Mouse (Mus musculus): ENCODE data around the gene Tmed10. TPM values are rescaled to one million over a fixed set of nuclear protein-coding genes. Genes with fewer than 3 reads are reported as not detected.

Tmed10 gene
- total RNA-seq, 1 experiment from 2014 or later, result 115 TPM

DNA sequence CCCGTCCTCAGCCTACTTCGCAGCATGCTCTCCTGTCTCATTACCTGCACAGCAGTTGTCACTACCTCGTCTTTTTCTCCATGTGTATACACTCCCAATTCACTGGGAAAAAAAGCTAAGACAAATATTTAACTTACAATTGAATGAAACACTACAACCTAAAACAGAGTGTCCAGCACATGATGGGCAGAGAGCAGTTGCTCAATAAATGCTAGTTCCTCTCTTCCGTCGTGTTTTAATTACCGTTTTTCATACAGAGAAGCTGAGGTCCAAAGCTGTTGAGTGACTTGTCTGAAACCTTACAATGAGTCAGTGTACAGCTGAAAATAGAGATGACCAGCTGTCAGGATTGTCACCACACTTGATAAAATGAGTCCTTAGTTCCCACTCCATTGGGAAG, 6.9 kb upstream of the Tmed10 start:
- ATAC-seq (replicated peaks; ENCODE audit: insufficient number of reproducible peaks, low FRiP score, low TSS enrichment, poor library complexity, severe bottlenecking), result peak; percentile 46

- no peak for ATAC-seq (replicated peaks; ENCODE audit: insufficient number of reproducible peaks, low FRiP score, low TSS enrichment, poor library complexity, severe bottlenecking)
Measured at GRCm38 (mm10) chr12:85380942-85381341, 6.3 kb upstream of the Tmed10 start.

- no peak for ATAC-seq (replicated peaks; ENCODE audit: insufficient number of reproducible peaks, low FRiP score, low TSS enrichment, poor library complexity, severe bottlenecking)
Measured at GRCm38 (mm10) chr12:85380308-85380707, 5.7 kb upstream of the Tmed10 start.

DNA sequence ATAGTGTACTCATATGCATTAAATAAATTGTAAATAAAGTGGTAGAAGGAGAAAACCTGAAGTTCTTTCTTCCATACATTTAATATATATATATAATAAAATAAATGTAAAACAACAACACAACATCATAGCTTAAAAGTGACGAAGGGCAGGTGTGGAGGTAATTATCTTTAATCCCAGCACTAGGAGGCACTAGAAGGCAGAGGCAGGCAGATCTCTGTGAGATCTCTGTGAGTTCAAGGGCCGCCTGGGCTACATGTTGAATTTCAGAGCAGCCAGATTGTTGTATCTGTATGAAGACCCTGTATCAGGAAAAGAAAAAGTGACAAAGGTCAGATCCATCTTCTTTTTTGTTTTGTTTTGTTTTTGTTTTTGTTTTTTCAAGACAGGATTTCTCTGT, 3.6 kb upstream of the Tmed10 start:
- ATAC-seq (replicated peaks; ENCODE audit: insufficient number of reproducible peaks, low FRiP score, low TSS enrichment, poor library complexity, severe bottlenecking), result no peak

DNA sequence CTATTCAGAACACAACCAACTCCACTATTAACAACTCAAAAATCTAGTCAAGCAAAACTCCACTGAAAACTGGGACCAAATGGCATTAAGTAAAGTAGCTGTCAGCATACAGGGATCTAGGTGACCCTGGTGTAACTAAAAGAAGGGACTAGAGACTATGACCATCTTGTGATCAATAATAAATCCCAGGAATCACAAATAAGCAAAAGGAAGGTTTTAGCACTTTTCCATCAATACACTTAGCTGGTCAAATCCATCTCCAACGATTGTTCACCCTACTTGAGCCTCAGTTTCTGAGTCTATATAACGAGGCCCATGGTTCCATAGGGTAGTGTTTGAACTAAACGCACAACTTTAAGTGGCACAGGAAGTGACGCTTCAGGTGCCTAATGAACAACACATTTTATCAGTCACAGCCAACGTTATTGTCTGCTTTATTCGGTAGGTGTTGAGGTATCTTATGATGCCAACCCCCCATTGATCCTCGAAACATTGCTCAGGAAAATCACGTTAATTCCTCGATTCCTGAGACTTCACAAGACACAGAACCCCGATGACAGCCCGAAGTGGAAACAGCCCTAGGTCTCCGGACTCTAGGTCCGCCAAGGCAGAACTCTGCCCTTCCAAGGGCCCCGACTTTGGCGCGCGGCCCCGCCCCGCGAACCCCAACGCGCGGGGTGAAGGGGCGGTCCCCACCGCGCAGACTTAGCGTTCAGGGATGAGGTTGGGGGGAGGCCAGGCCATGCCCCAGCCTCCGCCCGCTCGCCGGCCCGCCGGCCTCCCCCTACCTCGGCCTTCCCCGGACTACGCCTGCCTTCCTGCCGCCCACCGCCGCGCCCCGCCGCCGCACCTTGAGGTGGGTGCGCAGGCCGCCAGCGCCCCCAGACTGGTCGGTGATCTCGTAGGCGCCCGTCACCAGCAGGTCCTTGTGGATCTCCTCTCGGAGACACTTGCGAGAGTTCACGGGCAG, 771 bp downstream of the Tmed10 start:
- peak; percentile 36 for ATAC-seq (replicated peaks; ENCODE audit: insufficient number of reproducible peaks, low FRiP score, low TSS enrichment, poor library complexity, severe bottlenecking)

DNA sequence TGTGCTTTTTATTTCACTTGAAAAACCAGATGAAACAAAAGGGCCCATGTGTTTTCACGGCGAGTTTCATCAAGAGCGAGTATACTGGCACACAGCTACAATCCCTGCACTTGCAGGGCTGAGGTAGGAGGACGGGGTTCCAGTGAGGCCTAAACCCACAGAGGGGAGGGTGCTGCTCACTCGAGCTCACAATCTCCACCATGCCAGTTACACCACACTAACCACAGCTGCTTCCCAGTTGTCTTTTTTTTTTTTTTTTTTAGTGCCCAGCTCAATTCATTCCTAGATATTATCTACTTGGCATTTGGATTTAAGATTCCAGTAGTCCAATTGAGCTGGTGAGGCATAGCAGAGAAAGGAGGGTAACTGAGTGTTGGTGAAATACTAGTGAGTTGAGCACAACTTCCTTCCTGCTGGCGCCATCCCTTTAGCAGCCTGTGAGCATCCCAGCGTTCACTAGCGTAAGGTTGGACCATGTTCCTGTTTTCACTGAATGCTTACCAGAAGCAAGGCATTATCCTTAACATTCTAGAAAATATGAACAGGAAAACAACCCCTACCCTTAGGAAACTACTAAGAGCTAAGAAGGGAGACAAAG, 2.5 kb downstream of the Tmed10 start:
- no peak; the same call in 1 of the 2 replicates for ATAC-seq (replicated peaks; ENCODE audit: insufficient number of reproducible peaks, low FRiP score, low TSS enrichment, poor library complexity, severe bottlenecking)

DNA sequence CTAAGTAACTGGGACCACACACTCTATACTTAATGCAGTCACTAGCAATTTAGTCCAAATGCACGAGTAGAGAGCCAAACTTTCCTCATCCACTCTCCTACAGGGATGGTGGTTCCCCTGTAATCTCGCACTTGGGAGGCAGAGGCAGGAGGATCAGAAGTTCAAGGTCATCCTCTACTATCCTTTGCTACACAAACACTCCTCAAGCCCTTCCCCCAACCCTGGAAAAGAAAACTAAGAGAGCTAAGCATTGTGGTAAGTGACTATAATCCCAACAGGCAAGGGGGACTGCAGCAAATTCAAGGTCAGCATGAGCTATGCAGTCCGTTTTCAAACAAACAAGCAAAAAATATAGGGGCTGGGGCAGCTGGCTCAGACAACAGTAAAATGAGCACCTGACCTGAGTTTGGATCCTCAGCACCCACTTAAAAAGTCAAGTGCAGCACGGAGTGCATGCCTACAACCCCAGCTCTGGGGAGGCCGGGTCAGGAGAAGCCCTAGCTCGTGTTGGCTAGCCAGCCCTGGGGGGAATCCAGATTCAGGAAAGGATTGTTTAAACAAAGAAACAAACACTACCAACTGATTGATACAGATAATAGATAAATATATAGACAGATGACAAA, 6.1 kb downstream of the Tmed10 start:
- ATAC-seq (replicated peaks; ENCODE audit: insufficient number of reproducible peaks, low FRiP score, low TSS enrichment, poor library complexity, severe bottlenecking), result no peak

DNA sequence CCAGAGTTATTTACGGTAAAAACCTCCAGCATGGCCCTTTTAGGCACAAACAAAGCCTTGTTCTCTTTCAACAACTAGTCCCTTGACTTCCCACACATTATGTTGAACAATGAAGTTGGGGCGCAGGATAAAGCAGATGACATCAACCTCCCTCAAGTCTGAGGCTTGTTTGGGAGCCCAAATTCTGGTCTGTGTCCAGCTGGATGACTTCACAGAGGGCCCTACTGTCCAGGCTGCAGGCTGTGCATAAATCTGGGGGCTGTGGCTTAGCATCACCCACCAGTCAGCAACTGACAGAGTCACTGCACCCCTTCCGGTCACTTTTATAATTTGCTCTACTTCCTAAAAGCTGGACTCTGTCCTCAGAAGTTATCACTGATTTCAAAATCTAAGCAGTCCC, 8.4 kb downstream of the Tmed10 start:
- no peak; the same call in 1 of the 2 replicates for ATAC-seq (replicated peaks; ENCODE audit: insufficient number of reproducible peaks, low FRiP score, low TSS enrichment, poor library complexity, severe bottlenecking)

DNA sequence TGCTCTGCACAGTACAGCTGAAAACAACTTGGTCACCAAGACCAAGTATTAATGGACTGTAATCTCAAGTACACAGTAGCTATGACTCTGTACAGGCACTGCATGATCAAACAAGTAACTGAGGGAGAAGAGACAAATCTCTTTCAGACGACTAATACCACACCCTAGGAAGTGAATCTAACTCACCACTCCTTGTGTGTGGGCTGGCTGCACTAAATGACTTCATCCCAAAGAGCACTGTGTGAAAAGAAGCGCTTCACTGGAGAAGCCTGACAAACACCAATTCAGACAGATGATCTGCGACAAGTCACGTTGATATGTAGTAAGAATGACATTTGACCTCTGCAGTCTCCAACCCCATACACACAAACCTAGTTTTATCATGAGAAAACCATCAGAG, 12.1 kb downstream of the Tmed10 start:
- 0 out of 2 replicates have a peak, but pooled peaks have one; percentile 73 for ATAC-seq (replicated peaks; ENCODE audit: insufficient number of reproducible peaks, low FRiP score, low TSS enrichment, poor library complexity, severe bottlenecking)

GRCm38 (mm10) chr12:85361580-85361979, 13.1 kb downstream of the Tmed10 start:
- no peak for ATAC-seq (replicated peaks; ENCODE audit: insufficient number of reproducible peaks, low FRiP score, low TSS enrichment, poor library complexity, severe bottlenecking)

- ATAC-seq (replicated peaks; ENCODE audit: insufficient number of reproducible peaks, low FRiP score, low TSS enrichment, poor library complexity, severe bottlenecking), result no peak
Measured at GRCm38 (mm10) chr12:85361165-85361564, 13.5 kb downstream of the Tmed10 start.

DNA sequence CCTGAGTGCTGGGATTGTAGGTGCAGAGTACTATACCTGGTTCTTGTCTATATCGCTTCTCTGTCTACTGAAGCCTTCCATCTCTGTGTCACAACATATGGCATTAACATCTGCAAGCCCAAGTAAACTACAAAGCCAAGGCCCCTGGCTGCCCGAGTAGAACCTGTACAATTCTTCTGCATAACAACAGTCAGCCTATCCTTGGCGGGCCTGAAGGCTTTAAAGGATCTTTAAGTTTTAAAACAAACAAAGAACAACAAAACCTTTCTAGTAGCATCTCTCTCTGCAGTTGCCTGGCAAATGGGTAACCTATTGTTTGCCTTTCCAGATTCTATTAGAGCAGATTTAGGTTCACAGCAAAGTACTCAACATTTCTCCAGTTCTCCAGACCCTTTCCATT, 20.6 kb downstream of the Tmed10 start:
- ATAC-seq (replicated peaks; ENCODE audit: insufficient number of reproducible peaks, low FRiP score, low TSS enrichment, poor library complexity, severe bottlenecking), result no peak

DNA sequence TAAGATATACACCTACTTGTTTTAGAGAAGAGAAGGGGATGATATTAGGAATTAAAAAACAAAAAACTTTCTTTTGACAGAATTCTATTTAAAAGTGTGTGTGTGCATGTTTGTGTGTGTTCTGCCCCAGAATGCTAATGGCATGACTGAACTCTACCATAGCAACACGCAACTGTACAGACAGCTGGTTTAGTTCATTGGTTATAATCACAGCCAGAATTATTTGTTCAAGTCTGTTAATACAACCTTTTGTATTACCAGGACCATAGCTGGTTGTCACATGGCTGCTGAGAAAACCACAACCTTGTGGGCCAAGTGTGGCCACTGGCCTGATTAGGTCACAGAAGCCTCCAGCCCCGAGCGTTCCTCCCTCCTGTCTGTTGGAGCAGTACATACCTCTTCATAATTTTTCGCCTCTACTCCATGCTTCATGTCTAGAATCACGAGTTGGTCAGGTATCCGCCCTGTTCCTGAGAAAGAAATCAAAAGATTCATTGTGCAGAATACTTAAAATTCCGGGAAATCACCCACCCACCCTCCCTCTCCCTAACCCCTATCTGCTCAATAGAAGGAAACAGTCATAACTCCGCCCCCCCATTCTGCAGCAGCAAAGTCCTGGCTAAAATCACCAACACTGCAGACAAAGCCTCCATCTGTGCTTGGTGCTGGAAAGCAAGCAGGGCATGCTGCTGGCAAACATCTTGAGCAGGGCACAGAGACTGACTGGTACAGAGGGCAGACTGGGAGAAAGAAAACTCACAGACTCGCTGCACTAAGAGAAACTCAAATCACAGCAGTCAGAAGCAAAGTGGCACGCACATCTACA, 24.0 kb downstream of the Tmed10 start:
- no peak for ATAC-seq (replicated peaks; ENCODE audit: insufficient number of reproducible peaks, low FRiP score, low TSS enrichment, poor library complexity, severe bottlenecking)

DNA sequence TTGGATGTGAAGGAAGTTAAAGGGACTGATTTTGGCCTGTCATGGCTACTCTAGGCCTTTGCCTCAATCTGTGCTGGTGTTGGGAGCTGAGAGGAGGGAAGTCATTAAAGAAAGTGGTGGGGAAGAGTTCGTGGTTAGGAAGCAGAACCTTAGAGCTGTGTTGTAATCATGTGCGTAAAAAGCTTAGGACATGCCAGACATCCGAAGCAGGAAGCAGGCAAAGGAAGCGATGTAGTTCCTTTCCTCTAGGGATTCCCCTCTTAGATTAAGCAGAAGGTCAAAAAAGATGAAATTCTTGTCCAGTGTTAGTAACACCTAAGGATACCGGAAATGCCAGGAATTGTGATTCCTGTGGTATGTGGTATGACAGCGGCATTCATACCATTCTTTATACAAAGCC, 26.3 kb downstream of the Tmed10 start:
- ATAC-seq (replicated peaks; ENCODE audit: insufficient number of reproducible peaks, low FRiP score, low TSS enrichment, poor library complexity, severe bottlenecking), result peak; percentile 79

- ATAC-seq (replicated peaks; ENCODE audit: insufficient number of reproducible peaks, low FRiP score, low TSS enrichment, poor library complexity, severe bottlenecking), result no peak
Measured at GRCm38 (mm10) chr12:85347196-85347595, 27.5 kb downstream of the Tmed10 start.

DNA sequence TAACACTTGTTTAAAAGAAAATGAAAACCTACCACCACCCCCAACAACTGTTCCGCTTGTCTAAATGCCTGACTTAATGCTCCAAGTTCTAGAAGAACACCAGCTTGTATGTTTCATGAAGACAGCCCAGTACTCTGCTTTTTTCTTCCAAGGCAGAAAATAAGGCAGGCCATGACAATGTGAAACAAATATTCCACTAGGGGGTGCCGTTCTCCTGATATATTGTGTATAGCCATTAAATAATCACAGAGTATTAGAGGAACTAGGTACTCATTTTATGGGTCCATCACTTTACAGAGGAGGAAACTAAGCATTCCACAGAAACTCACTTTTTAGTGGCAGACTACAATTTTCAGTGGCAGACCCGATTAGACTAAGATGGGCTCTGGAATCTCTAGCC, 28.3 kb downstream of the Tmed10 start:
- peak; percentile 46 for ATAC-seq (replicated peaks; ENCODE audit: insufficient number of reproducible peaks, low FRiP score, low TSS enrichment, poor library complexity, severe bottlenecking)

- ATAC-seq (replicated peaks; ENCODE audit: insufficient number of reproducible peaks, low FRiP score, low TSS enrichment, poor library complexity, severe bottlenecking), result no peak
Measured at GRCm38 (mm10) chr12:85345559-85345958, 29.1 kb downstream of the Tmed10 start.

DNA sequence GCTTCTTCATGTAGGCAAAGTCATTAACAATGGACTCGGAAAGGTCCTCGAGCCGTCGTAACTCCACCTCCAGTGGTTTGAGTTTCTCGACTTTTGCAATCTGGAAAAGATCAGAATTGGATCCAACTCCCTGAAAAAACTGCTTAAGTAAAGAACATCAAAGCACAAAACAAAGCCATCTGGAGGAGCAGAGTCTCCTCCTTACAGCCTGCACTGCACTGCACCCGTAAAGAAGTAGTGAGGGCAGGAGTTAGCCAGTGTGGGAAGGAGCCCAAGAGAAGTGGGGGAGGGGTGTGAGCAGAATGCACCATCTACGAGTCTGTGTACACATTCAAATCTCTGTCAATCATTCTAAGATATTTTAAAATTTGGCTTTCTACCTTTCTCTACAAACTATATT, 30.4 kb downstream of the Tmed10 start:
- no peak for ATAC-seq (replicated peaks; ENCODE audit: insufficient number of reproducible peaks, low FRiP score, low TSS enrichment, poor library complexity, severe bottlenecking)

DNA sequence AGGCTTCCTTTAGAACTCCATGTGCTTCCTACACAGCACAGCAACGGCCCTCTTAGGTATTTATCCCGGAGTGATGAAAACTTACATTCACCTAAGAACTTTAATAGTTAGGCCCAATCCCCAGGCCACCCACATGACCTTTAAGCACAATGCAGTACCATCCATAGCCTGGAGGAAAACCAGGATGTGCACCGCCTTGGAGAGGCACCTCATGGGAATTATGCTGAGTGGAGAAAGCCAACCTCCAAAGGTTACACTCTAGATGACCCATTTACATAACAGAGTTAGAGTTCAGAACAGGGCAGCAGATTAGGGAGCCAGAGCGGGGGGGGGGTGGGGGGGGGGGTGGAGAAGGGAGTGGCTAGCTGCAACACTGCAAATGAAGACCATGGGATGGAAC, 32.3 kb downstream of the Tmed10 start:
- no peak for ATAC-seq (replicated peaks; ENCODE audit: insufficient number of reproducible peaks, low FRiP score, low TSS enrichment, poor library complexity, severe bottlenecking)
